Mouse (Mus musculus) MEL (cell line): ENCODE data around the gene Olfr101. TPM values are rescaled to one million over a fixed set of nuclear protein-coding genes. Genes with fewer than 3 reads are reported as not detected.

Experiments
- DNase-seq: peaks from one replicate; pipeline ENCODE4 v3.0.0; 2011; ENCODE audit warnings: low read depth, low spot score
- H3K27ac ChIP-seq: 2 replicates; pipeline ENCODE4 v1.5.1; 2012; ENCODE audit warnings: low read depth, mild to moderate bottlenecking, control low read depth, low read length, moderate library complexity; ENCODE audit not compliant: control insufficient read depth
- H3K27me3 ChIP-seq, 2 experiments: fragments of 150-350 bp in 1 of 2; sonication (generic) in 1 of 2; 2 replicates each; pipeline ENCODE4 v1.6.1; 2012; ENCODE audit warnings: low read length in 2 of 2, mild to moderate bottlenecking in 2 of 2, improper control_type of control experiment in 1 of 2, moderate library complexity in 1 of 2; ENCODE audit not compliant: insufficient read depth in 2 of 2, control insufficient read depth in 1 of 2
- H3K36me3 ChIP-seq, 2 experiments: 2 replicates each; pipeline ENCODE4 v1.6.1; 2012 to 2014; ENCODE audit warnings: low read length in 2 of 2, improper control_type of control experiment in 1 of 2, inconsistent platforms in 1 of 2, mild to moderate bottlenecking in 1 of 2; ENCODE audit not compliant: insufficient read depth in 2 of 2, control insufficient read depth in 1 of 2
- H3K4me1 ChIP-seq, 2 experiments: fragments of 150-350 bp in 1 of 2; sonication (generic) in 1 of 2; 2 replicates each; pipeline ENCODE4 v1.6.1; 2012; ENCODE audit warnings: low read length in 2 of 2, improper control_type of control experiment in 1 of 2, mild to moderate bottlenecking in 1 of 2; ENCODE audit not compliant: insufficient read depth in 2 of 2, control insufficient read depth in 1 of 2
- H3K4me3 ChIP-seq, 2 experiments: fragments of 150-350 bp in 1 of 2; sonication (generic) in 1 of 2; 2 replicates each; pipeline ENCODE4 v1.5.1; 2012; ENCODE audit warnings: low read depth in 2 of 2, low read length in 2 of 2, mild to moderate bottlenecking in 2 of 2, moderate library complexity in 2 of 2, control low read depth in 1 of 2, improper control_type of control experiment in 1 of 2; ENCODE audit not compliant: control insufficient read depth in 1 of 2, insufficient read depth in 1 of 2
- H3K79me2 ChIP-seq: 2 replicates; pipeline ENCODE4 v1.6.1; 2012; ENCODE audit warnings: mild to moderate bottlenecking, low read length, moderate library complexity; ENCODE audit not compliant: control insufficient read depth, poor library complexity, insufficient read depth
- H3K9ac ChIP-seq: 2 replicates; pipeline ENCODE4 v1.6.1; 2012; ENCODE audit warnings: low read depth, mild to moderate bottlenecking, control low read depth, low read length, moderate library complexity; ENCODE audit not compliant: control insufficient read depth, poor library complexity, severe bottlenecking
- H3K9me3 ChIP-seq: fragments of 150-350 bp; sonication (generic); replicated peaks from 2 replicates; pipeline ENCODE4 v1.6.1; 2012; ENCODE audit warnings: mild to moderate bottlenecking, low read length, improper control_type of control experiment, moderate library complexity; ENCODE audit not compliant: insufficient read depth
- CTCF ChIP-seq, 3 experiments: IDR thresholded peaks in 2 of 3; conservative IDR thresholded peaks in 1 of 3; 2 replicates each; pipeline ENCODE4 v1.5.1; 2011 to 2012; ENCODE audit warnings: low read length in 3 of 3, low read depth in 2 of 3, mild to moderate bottlenecking in 2 of 3, improper control_type of control experiment in 1 of 3, inconsistent platforms in 1 of 3, mixed read lengths in 1 of 3, moderate library complexity in 1 of 3; ENCODE audit not compliant: control insufficient read depth in 1 of 3, insufficient read depth in 1 of 3, poor library complexity in 1 of 3, severe bottlenecking in 1 of 3
- EP300 ChIP-seq, 2 experiments: IDR thresholded peaks; 2 replicates each; pipeline ENCODE4 v1.6.1; 2011; ENCODE audit warnings: improper control_type of control experiment in 2 of 2, low read length in 2 of 2, low read depth in 1 of 2, mild to moderate bottlenecking in 1 of 2
- MAX ChIP-seq: IDR thresholded peaks from 2 replicates; pipeline ENCODE4 v1.6.1; 2011; ENCODE audit warnings: low read length, improper control_type of control experiment
- POLR2AphosphoS5 ChIP-seq: IDR thresholded peaks from 2 replicates; pipeline ENCODE4 v1.6.1; 2012; ENCODE audit warnings: low read depth, borderline replicate concordance, mild to moderate bottlenecking, inconsistent platforms, low read length, moderate library complexity, mixed read lengths
- SIN3A ChIP-seq: IDR thresholded peaks from 2 replicates; pipeline ENCODE4 v1.6.1; 2012; ENCODE audit warnings: low read length, improper control_type of control experiment, inconsistent platforms
- polyA plus RNA-seq, 2 experiments: library from polyadenylated mRNA; stranded (reverse) in 1 of 2; unstranded in 1 of 2; fragments of >175 nt in 1 of 2; fragments of >200 nt in 1 of 2; gene quantifications; 2 replicates each; pipeline versions ENCODE4 v1.2.1 to v1.2.4; 2012; ENCODE audit warnings: low replicate concordance in 2 of 2, low read depth in 1 of 2; ENCODE audit not compliant: insufficient read length in 2 of 2, insufficient read depth in 1 of 2, missing spikeins in 1 of 2
- total RNA-seq: library from RNA; depleted of rRNA; stranded (reverse); fragments of 300-350 nt; gene quantifications from 2 replicates; pipeline ENCODE4 v1.2.3, GENCODE M21; 2012; rRNA removed

The Olfr101 gene
- total and polyA plus RNA-seq, 3 experiments: not detected

DNA sequence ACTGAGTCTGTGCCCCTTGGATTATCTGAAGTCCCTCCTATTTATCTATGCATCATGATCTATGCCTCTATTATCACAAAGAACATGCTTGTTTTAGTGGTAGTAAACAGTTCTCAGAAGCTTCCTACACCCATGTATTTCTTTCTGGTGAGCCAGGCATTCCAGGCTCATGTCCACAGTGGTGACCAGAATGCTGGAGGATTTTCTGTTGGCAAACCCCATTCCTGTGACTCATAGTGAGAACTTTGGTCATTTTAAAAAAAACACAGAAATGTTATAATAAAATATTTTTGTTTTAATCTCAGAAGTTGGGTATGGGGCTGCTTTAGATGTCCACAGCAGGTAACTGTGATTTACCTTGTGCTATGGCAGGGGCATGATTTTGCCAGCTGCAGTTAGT is 54.7 kb downstream of the Olfr101 start:
- TF ChIP-seq EP300 (IDR thresholded peaks at IDR 0.05; ENCODE audit: low read depth in 1 of 2, low read length in 2 of 2) (no peak), MAX (no peak), CTCF (IDR thresholded peaks at IDR 0.05 in 2 of 3, conservative IDR thresholded peaks at IDR 0.05 in 1 of 3; ENCODE audit: control insufficient read depth in 1 of 3, insufficient read depth in 1 of 3, low read depth in 2 of 3, low read length in 3 of 3, poor library complexity in 1 of 3, severe bottlenecking in 1 of 3) (no peak), POLR2AphosphoS5 (no peak), SIN3A (no peak)
- H3K9ac ChIP-seq: no peak overlapping the region
- no peak for DNase-seq
- H3K27ac ChIP-seq: no peak overlapping the region
- H3K36me3 ChIP-seq: no peaks in the 10 kb centered on the region
- H3K4me1 ChIP-seq: peaks cover 0 to 3% of the 10 kb centered on the region in 2 experiments; a peak in 1 of 4 replicates
- no peaks in the 10 kb centered on the region; a peak in 1 of 4 replicates for H3K27me3 ChIP-seq
- no peaks in the 10 kb centered on the region for H3K79me2 ChIP-seq
- no peak overlapping the region for H3K4me3 ChIP-seq
- H3K9me3 ChIP-seq: no peaks in the 10 kb centered on the region

Other genes with a start within 250 kb of the Olfr101 start
- gene Olfr90, start 215.8 kb downstream of the Olfr101 start, total RNA-seq: 0.08 TPM in 1 of 2 replicates, not detected in the other
- under 1 TPM in 1 of 2 experiments, not detected in 1; 0.08 TPM for gene Olfr90, start 215.8 kb downstream of the Olfr101 start, polyA plus RNA-seq
- gene Olfr91, start 206.0 kb downstream of the Olfr101 start, total RNA-seq: not detected in 2 replicates
- gene Olfr91, start 206.0 kb downstream of the Olfr101 start, polyA plus RNA-seq: not detected
- not detected in 2 replicates for gene Olfr92, start 184.2 kb downstream of the Olfr101 start, total RNA-seq
- gene Olfr92, start 184.2 kb downstream of the Olfr101 start, polyA plus RNA-seq: not detected
- not detected in 2 replicates for gene Olfr93, start 142.8 kb downstream of the Olfr101 start, total RNA-seq
- gene Olfr93, start 142.8 kb downstream of the Olfr101 start, polyA plus RNA-seq: not detected
- gene Ubd, start 110.4 kb downstream of the Olfr101 start, total RNA-seq: not detected in 2 replicates
- not detected for gene Ubd, start 110.4 kb downstream of the Olfr101 start, polyA plus RNA-seq
- gene Olfr94, start 103.3 kb downstream of the Olfr101 start, total RNA-seq: not detected in 2 replicates
- not detected for gene Olfr94, start 103.3 kb downstream of the Olfr101 start, polyA plus RNA-seq
- not detected in 2 replicates for gene Olfr95, start 91.2 kb downstream of the Olfr101 start, total RNA-seq
- not detected for gene Olfr95, start 91.2 kb downstream of the Olfr101 start, polyA plus RNA-seq
- not detected in 2 replicates for gene Olfr96, start 84.2 kb downstream of the Olfr101 start, total RNA-seq
- gene Olfr96, start 84.2 kb downstream of the Olfr101 start, polyA plus RNA-seq: not detected
- not detected in 2 replicates for gene Olfr97, start 67.0 kb downstream of the Olfr101 start, total RNA-seq
- not detected for gene Olfr97, start 67.0 kb downstream of the Olfr101 start, polyA plus RNA-seq
- not detected in 2 replicates for gene Olfr98, start 40.6 kb downstream of the Olfr101 start, total RNA-seq
- gene Olfr98, start 40.6 kb downstream of the Olfr101 start, polyA plus RNA-seq: not detected
- gene H2-M3, start 34.1 kb downstream of the Olfr101 start, total RNA-seq: 4.6 and 4.7 TPM in 2 replicates
- gene H2-M3, start 34.1 kb downstream of the Olfr101 start, polyA plus RNA-seq: 1 to 10 TPM in 1 of 2 experiments, not detected in 1; 1.1 TPM
- gene Olfr99, start 20.9 kb downstream of the Olfr101 start, total RNA-seq: not detected in 2 replicates
- not detected for gene Olfr99, start 20.9 kb downstream of the Olfr101 start, polyA plus RNA-seq
- not detected in 2 replicates for gene Olfr102, start 12.7 kb upstream of the Olfr101 start, total RNA-seq
- gene Olfr102, start 12.7 kb upstream of the Olfr101 start, polyA plus RNA-seq: not detected
- not detected in 2 replicates for gene Olfr103, start 35.4 kb upstream of the Olfr101 start, total RNA-seq
- gene Olfr103, start 35.4 kb upstream of the Olfr101 start, polyA plus RNA-seq: not detected
- not detected in 2 replicates for gene Olfr104-ps, start 55.3 kb upstream of the Olfr101 start, total RNA-seq
- gene Olfr104-ps, start 55.3 kb upstream of the Olfr101 start, polyA plus RNA-seq: not detected
- gene Olfr105-ps, start 74.7 kb upstream of the Olfr101 start, total RNA-seq: not detected in 2 replicates
- not detected for gene Olfr105-ps, start 74.7 kb upstream of the Olfr101 start, polyA plus RNA-seq
- gene Olfr106-ps, start 86.1 kb upstream of the Olfr101 start, total RNA-seq: not detected in 2 replicates
- gene Olfr106-ps, start 86.1 kb upstream of the Olfr101 start, polyA plus RNA-seq: not detected
- gene Olfr107, start 94.9 kb upstream of the Olfr101 start, total RNA-seq: not detected in 2 replicates
- gene Olfr107, start 94.9 kb upstream of the Olfr101 start, polyA plus RNA-seq: not detected
- not detected in 2 replicates for gene Olfr108, start 141.2 kb upstream of the Olfr101 start, total RNA-seq
- gene Olfr108, start 141.2 kb upstream of the Olfr101 start, polyA plus RNA-seq: not detected
- gene Olfr109, start 154.6 kb upstream of the Olfr101 start, total RNA-seq: not detected in 2 replicates
- gene Olfr109, start 154.6 kb upstream of the Olfr101 start, polyA plus RNA-seq: not detected
- gene H2-M2, start 179.2 kb upstream of the Olfr101 start, total RNA-seq: not detected in 2 replicates
- gene H2-M2, start 179.2 kb upstream of the Olfr101 start, polyA plus RNA-seq: under 1 TPM in 1 of 2 experiments, not detected in 1; 0.88 TPM
- gene Olfr110, start 188.2 kb upstream of the Olfr101 start, total RNA-seq: not detected in 2 replicates
- gene Olfr110, start 188.2 kb upstream of the Olfr101 start, polyA plus RNA-seq: not detected
- gene Olfr111, start 203.7 kb upstream of the Olfr101 start, total RNA-seq: not detected in 2 replicates
- gene Olfr111, start 203.7 kb upstream of the Olfr101 start, polyA plus RNA-seq: not detected